Mouse (Mus musculus) macrophage (primary cell): Measurements from ENCODE around the gene Ipmk. TPM values are rescaled to one million over a fixed set of nuclear protein-coding genes. Genes with fewer than 3 reads are reported as not detected.

Experiments
- H3K27ac ChIP-seq: fragments of 350-480 bp; formaldehyde crosslinking; 2 replicates; pipeline ENCODE4 v1.9.0; 2021
- H3K36me3 ChIP-seq: fragments of 350-480 bp; formaldehyde crosslinking; 2 replicates; pipeline ENCODE4 v1.9.0; 2021; ENCODE audit errors: inconsistent target
- H3K4me3 ChIP-seq: fragments of 350-480 bp; formaldehyde crosslinking; 2 replicates; pipeline ENCODE4 v1.9.0; 2021; ENCODE audit errors: inconsistent target
- H3K79me2 ChIP-seq: fragments of 350-480 bp; formaldehyde crosslinking; 2 replicates; pipeline ENCODE4 v1.9.0; 2021; ENCODE audit errors: inconsistent target
- WGBS: methylation state at CpG from one replicate; pipeline ENCODE4 v1.1.7; 2026; ENCODE audit warnings: inconsistent platforms; ENCODE audit not compliant: missing documents; 5-methylcytosine and 5-hydroxymethylcytosine counted together
- polyA plus RNA-seq: library from polyadenylated mRNA; stranded (reverse); fragments of 250-400 nt; gene quantifications from 3 replicates; pipeline ENCODE4 v1.2.4, GENCODE M21; 2018; ENCODE audit warnings: inconsistent platforms

Gene Ipmk
- polyA plus RNA-seq, 1 experiment from 2014 or later: 15.1 TPM

- Histone ChIP-seq H3K4me3 (no peak overlapping the region), H3K36me3 (no peaks in the 10 kb centered on the region), H3K79me2 (no peaks in the 10 kb centered on the region), H3K27ac (no peak overlapping the region)
- WGBS: 98% methylated on average over 6 of the region's 6 CpGs
These were observed 18.3 kb upstream of the Ipmk start for GRCm38 (mm10) chr10:71329295-71329694.

DNA sequence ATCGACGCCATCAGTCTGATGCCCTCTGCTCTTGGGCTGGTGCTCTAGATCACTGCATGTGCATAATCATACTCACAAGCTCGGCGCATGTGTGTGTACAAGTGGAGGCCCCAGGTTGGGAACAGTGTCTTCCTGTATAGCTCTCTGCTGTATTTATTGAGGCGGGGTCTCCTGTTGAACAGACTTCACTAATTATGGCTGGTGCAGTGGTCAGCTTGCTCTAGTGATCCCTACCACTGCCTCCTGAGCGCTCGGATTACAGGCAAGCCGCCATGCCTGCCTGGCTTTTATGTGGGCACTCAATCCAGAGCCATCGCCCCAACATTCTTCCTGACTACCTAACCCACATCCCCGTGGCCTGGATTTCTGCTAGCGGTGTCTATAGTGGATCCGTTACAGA, 17.5 kb upstream of the Ipmk start:
- no peaks in the 10 kb centered on the region for H3K79me2 ChIP-seq
- H3K36me3 ChIP-seq: no peaks in the 10 kb centered on the region
- no peak overlapping the region for H3K4me3 ChIP-seq
- WGBS: 96% methylated on average over 12 of the region's 12 CpGs
- no peak overlapping the region for H3K27ac ChIP-seq

- no peaks in the 10 kb centered on the region for H3K79me2 ChIP-seq
- no peak overlapping the region for H3K4me3 ChIP-seq
- 94% methylated on average over 7 of the region's 7 CpGs for WGBS
- H3K27ac ChIP-seq: no peak overlapping the region
- peaks cover 6% of the 10 kb centered on the region; the same call in 1 of the 2 replicates for H3K36me3 ChIP-seq
These were observed 15.7 kb upstream of the Ipmk start for GRCm38 (mm10) chr10:71331908-71332307.

DNA sequence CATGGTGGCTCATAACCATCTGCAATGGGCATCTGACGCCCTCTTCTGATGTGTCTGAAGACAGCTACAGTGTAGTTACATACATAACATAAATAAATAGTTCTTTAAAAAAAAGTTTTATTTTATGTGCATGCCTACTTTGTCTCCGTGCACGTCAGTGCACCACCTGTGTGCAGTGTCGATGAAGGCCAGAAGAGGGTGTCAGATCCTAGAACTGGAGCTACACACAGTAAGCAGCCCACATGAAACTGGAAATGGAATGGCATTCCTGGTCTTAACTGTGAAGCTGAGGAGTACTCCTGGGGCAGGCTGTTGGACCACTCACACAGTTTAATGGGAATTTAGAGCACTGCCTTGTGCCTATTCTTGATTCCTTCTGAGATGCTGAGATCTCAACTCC, 15.2 kb upstream of the Ipmk start:
- Histone ChIP-seq H3K79me2 (no peaks in the 10 kb centered on the region), H3K4me3 (no peak overlapping the region), H3K36me3 (peaks cover 6% of the 10 kb centered on the region; the same call in 1 of the 2 replicates), H3K27ac (no peak overlapping the region)
- 90% methylated on average over 3 of the region's 4 CpGs for WGBS

- WGBS: 93% methylated on average over 9 of the region's 9 CpGs
- Histone ChIP-seq H3K36me3 (peaks cover 6% of the 10 kb centered on the region; the same call in 1 of the 2 replicates), H3K27ac (no peak overlapping the region), H3K4me3 (no peak overlapping the region), H3K79me2 (no peaks in the 10 kb centered on the region)
These were observed 14.7 kb upstream of the Ipmk start for GRCm38 (mm10) chr10:71332859-71333258.

GRCm38 (mm10) chr10:71337733-71338132, 9.8 kb upstream of the Ipmk start:
- H3K36me3 ChIP-seq: peaks cover 6% of the 10 kb centered on the region; the same call in 1 of the 2 replicates
- 100% methylated on average over 2 of the region's 2 CpGs for WGBS
- H3K27ac ChIP-seq: no peak overlapping the region
- peaks cover 40% of the 10 kb centered on the region; the same call in 1 of the 2 replicates for H3K79me2 ChIP-seq
- H3K4me3 ChIP-seq: no peak overlapping the region

DNA sequence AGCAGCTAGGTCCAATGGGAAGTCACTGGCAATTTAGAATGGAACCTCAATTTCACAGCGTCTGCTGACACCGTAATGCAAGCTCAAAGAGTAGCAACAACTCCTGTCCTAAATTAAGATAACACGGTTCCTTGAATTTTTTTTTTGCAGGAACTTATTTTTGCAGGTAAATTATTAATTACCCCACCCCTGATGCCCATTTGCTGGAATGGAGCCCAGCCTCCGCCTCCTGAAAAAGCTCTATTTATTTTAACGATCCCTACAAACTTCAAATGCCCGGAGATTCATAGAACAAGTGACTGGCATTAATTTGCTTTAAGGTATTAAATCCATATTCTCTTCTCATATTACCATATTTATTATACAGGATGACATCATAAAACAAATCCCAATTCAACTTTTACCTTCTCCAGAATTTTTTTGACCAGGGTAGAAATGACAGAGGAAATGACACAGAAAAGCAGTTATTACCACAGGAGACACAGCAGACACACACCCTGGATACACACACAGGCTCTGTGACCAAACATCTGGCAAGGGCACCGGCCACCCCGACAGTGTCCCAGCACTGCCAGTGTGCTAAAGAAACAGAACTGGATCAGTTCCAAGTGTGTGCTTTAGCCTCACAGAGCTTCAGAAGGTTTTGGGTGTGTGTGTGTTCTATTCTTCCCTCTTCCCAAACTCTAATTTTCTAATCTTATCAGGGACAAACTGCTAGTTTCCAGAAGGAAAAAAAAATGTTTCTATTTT, 9.2 kb upstream of the Ipmk start:
- no peak overlapping the region for H3K27ac ChIP-seq
- no peak overlapping the region for H3K4me3 ChIP-seq
- 77% methylated on average over 8 of the region's 8 CpGs for WGBS
- H3K79me2 ChIP-seq: peaks cover 46% of the 10 kb centered on the region; the same call in 1 of the 2 replicates
- H3K36me3 ChIP-seq: peaks cover 6% of the 10 kb centered on the region; the same call in 1 of the 2 replicates

GRCm38 (mm10) chr10:71339463-71339862, 8.1 kb upstream of the Ipmk start:
- peaks cover 6% of the 10 kb centered on the region; the same call in 1 of the 2 replicates for H3K36me3 ChIP-seq
- H3K4me3 ChIP-seq: no peak overlapping the region
- WGBS: 40% methylated on average over 4 of the region's 4 CpGs
- no peak overlapping the region for H3K27ac ChIP-seq
- H3K79me2 ChIP-seq: peaks cover 56% of the 10 kb centered on the region; the same call in 1 of the 2 replicates

DNA sequence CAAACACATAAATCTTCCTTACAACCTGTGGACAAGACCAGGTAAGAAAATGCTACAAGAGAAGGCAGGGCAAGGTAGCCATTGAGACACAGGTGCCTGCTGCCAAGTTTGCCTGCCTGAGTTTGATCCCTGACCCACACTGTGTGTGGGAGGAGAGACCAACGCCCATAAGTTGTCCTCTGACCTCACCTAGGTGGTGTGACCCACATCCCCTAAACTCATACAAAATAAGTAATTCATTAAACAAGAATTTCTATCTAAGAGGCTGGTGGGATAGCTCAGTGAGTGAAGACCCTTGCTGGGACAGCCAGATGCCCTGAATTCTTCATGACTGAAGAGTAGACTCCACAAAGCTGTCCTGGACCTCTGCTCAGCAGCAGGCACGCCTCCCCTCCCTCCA, 7.4 kb upstream of the Ipmk start:
- H3K36me3 ChIP-seq: peaks cover 6% of the 10 kb centered on the region; the same call in 1 of the 2 replicates
- WGBS: 87% methylated on average over 2 of the region's 2 CpGs

DNA sequence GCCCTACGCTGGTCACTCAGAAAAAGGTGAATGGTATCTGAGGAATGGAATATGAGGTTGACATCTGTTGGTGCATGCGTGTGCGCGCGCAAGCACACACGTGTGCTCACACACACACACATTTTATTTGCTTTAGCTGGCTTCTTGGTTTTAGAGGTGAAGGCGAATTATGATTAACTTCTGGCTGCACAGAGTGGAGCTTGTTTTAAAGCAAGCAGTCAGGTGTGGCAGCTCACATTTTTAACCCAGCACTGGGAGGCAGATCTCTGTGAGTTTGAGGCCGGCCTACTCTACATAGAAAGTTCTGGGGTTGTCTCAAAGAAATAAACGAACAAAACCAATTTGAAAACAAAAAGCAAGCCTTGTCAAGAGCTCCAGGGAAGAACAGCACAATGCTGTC, 6.3 kb upstream of the Ipmk start:
- 96% methylated on average over 9 of the region's 9 CpGs for whole genome bisulfite sequencing
- Histone ChIP-seq H3K27ac (no peak overlapping the region), H3K79me2 (peaks cover 56% of the 10 kb centered on the region; the same call in 1 of the 2 replicates), H3K36me3 (no peaks in the 10 kb centered on the region; the same call in 1 of the 2 replicates), H3K4me3 (no peak overlapping the region)

More for the DNA sequence above, 7.4 kb upstream of the Ipmk start:
- Histone ChIP-seq H3K4me3 (no peak overlapping the region), H3K27ac (no peak overlapping the region), H3K79me2 (peaks cover 56% of the 10 kb centered on the region; the same call in 1 of the 2 replicates)

- H3K27ac ChIP-seq: no peak overlapping the region
- no peaks in the 10 kb centered on the region for H3K36me3 ChIP-seq
- 100% methylated on average over 7 of the region's 7 CpGs for WGBS
- peaks cover 56% of the 10 kb centered on the region; the same call in 1 of the 2 replicates for H3K79me2 ChIP-seq
- no peak overlapping the region for H3K4me3 ChIP-seq
These were observed 5.3 kb upstream of the Ipmk start for GRCm38 (mm10) chr10:71342030-71342805.

GRCm38 (mm10) chr10:71343130-71343529, 4.4 kb upstream of the Ipmk start:
- H3K27ac ChIP-seq: no peak overlapping the region
- 50% methylated on average over 3 of the region's 3 CpGs for WGBS
- peaks cover 56% of the 10 kb centered on the region; the same call in 1 of the 2 replicates for H3K79me2 ChIP-seq
- no peaks in the 10 kb centered on the region for H3K36me3 ChIP-seq
- H3K4me3 ChIP-seq: no peak overlapping the region

- Histone ChIP-seq H3K36me3 (no peaks in the 10 kb centered on the region), H3K4me3 (peak overlapping the region; percentile 48), H3K79me2 (peaks cover 53% of the 10 kb centered on the region; the same call in 1 of the 2 replicates), H3K27ac (no peak overlapping the region)
- 20% methylated on average over 14 of the region's 14 CpGs for WGBS
These were observed 3.8 kb upstream of the Ipmk start for GRCm38 (mm10) chr10:71343567-71344265.

GRCm38 (mm10) chr10:71344579-71345143, 2.9 kb upstream of the Ipmk start, which contains the start of gene Cisd1:
Cisd1 (minus strand) TSS chr10:71344954.
- H3K27ac ChIP-seq: peak within 1 kb of the TSS; percentile 7; the same call in 1 of the 2 replicates
- WGBS: under 1% methylated on average over 58 of the region's 60 CpGs
- peaks cover 50% of the 10 kb centered on the region for H3K79me2 ChIP-seq
- H3K36me3 ChIP-seq: no peaks in the 10 kb centered on the region
- H3K4me3 ChIP-seq: peak within 1 kb of the TSS; percentile 48
